Mouse (Mus musculus) liver, embryonic 13.5 days (tissue): ENCODE measurements around the gene Xrn1. TPM values are rescaled to one million over a fixed set of nuclear protein-coding genes. Genes with fewer than 3 reads are reported as not detected.
A peak's percentile ranks its signal among the peaks of the same experiment; 100 is the strongest.

ENCODE experiments used
- ATAC-seq: fragments of 200-750 bp; cut with Nextera tagmentation; 2 replicates; pipeline ENCODE4 v1.8.0; 2017; ENCODE audit warnings: low read depth, mild to moderate bottlenecking, moderate number of reproducible peaks, moderate library complexity
- DNase-seq: peaks from one replicate; pipeline ENCODE4 v3.0.0; 2022
- H3K27ac ChIP-seq: fragments of 300-500 bp; sonication (generic); 2 replicates; pipeline ENCODE4 v1.5.1; 2015; ENCODE audit warnings: moderate library complexity, mild to moderate bottlenecking, inconsistent platforms
- H3K27me3 ChIP-seq: fragments of 300-500 bp; sonication (generic); 2 replicates; pipeline ENCODE4 v1.6.1; 2015; ENCODE audit warnings: mild to moderate bottlenecking, inconsistent platforms
- H3K36me3 ChIP-seq: fragments of 300-500 bp; sonication (generic); 2 replicates; pipeline ENCODE4 v1.6.1; 2015; ENCODE audit warnings: mild to moderate bottlenecking, inconsistent platforms
- H3K4me1 ChIP-seq: fragments of 300-500 bp; sonication (generic); replicated peaks from 2 replicates; pipeline ENCODE4 v1.6.1; 2015; ENCODE audit warnings: inconsistent platforms
- H3K4me2 ChIP-seq: fragments of 300-500 bp; sonication (generic); 2 replicates; pipeline ENCODE4 v1.6.1; 2015; ENCODE audit warnings: inconsistent platforms, mild to moderate bottlenecking, moderate library complexity
- H3K4me3 ChIP-seq: fragments of 300-500 bp; sonication (generic); replicated peaks from 2 replicates; pipeline ENCODE4 v1.5.1; 2015; ENCODE audit warnings: mild to moderate bottlenecking, inconsistent platforms
- H3K9ac ChIP-seq: fragments of 300-500 bp; sonication (generic); 2 replicates; pipeline ENCODE4 v1.6.1; 2015; ENCODE audit warnings: mild to moderate bottlenecking, inconsistent platforms
- H3K9me3 ChIP-seq: fragments of 300-500 bp; sonication (generic); replicated peaks from 2 replicates; pipeline ENCODE4 v1.6.1; 2016; ENCODE audit warnings: inconsistent platforms
- WGBS: fragments of 180-500 bp; shearing (Covaris S2); methylation state at CpG from one replicate; pipeline ENCODE4 v1.1.7; 2015; ENCODE audit not compliant: insufficient replicate concordance; 5-methylcytosine and 5-hydroxymethylcytosine counted together
- polyA plus RNA-seq: library from polyadenylated mRNA; unstranded; fragments of >200 nt; fragmentation: Nextera tagmentation; extraction: Ambion mirVana; gene quantifications from 2 replicates; pipeline ENCODE4 v1.2.1, GENCODE M21; 2015

The Xrn1 gene
- polyA plus RNA-seq, 1 experiment from 2014 or later: 6.7 TPM

GRCm38 (mm10) chr9:95978279-95978678 lies 23.7 kb downstream of the Xrn1 start:
- Histone ChIP-seq H3K36me3 (peaks cover 51% of the 10 kb centered on the region), H3K27me3 (no peaks in the 10 kb centered on the region), H3K9me3 (no peaks in the 10 kb centered on the region), H3K4me2 (no peak overlapping the region), H3K4me1 (0 out of 2 replicates have a peak, but pooled peaks cover 3% of the 10 kb centered on the region), H3K9ac (no peak overlapping the region), H3K4me3 (no peak overlapping the region), H3K27ac (no peak overlapping the region)
- WGBS: 62% methylated on average over 2 of the region's 2 CpGs
- DNase-seq: no peak
- ATAC-seq: no peak

GRCm38 (mm10) chr9:95979896-95980295 lies 25.3 kb downstream of the Xrn1 start:
- Histone ChIP-seq H3K4me2 (no peak overlapping the region), H3K9me3 (no peaks in the 10 kb centered on the region), H3K9ac (no peak overlapping the region), H3K4me3 (no peak overlapping the region), H3K27ac (no peak overlapping the region), H3K27me3 (no peaks in the 10 kb centered on the region), H3K36me3 (peaks cover 59% of the 10 kb centered on the region), H3K4me1 (0 out of 2 replicates have a peak, but pooled peaks cover 3% of the 10 kb centered on the region)
- WGBS: 88% methylated on average over 6 of the region's 6 CpGs
- ATAC-seq (no peak), DNase-seq (no peak)

DNA sequence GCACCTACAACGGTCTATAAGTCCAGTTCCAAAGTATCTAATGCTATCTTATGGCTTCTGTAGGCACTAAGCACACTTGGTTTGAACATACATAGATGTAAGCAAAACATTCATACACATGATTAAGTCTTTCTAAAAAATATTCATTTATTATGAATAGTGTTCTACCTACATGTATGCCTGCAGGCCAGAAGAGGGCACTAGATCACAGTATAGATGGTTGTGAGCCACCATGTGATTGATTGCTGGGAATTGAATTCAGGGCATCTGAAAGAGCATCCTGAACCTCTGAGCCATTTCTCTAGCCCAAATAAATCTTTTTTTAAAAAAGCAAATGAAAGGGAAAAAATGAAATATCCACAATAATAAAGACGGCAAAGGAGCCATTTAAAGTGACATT lies 37.7 kb downstream of the Xrn1 start:
- H3K27ac ChIP-seq: no peak overlapping the region
- no peaks in the 10 kb centered on the region for H3K4me1 ChIP-seq
- H3K36me3 ChIP-seq: peaks cover 41% of the 10 kb centered on the region
- no peaks in the 10 kb centered on the region for H3K9me3 ChIP-seq
- H3K9ac ChIP-seq: no peak overlapping the region
- H3K4me3 ChIP-seq: no peak overlapping the region
- no peak for DNase-seq
- 86% methylated on average over 2 of the region's 2 CpGs for WGBS
- no peak for ATAC-seq
- no peaks in the 10 kb centered on the region for H3K27me3 ChIP-seq
- H3K4me2 ChIP-seq: no peak overlapping the region

- Histone ChIP-seq H3K27me3 (no peaks in the 10 kb centered on the region), H3K27ac (no peak overlapping the region), H3K9me3 (no peaks in the 10 kb centered on the region), H3K9ac (no peak overlapping the region), H3K4me1 (no peaks in the 10 kb centered on the region), H3K36me3 (peaks cover 64% of the 10 kb centered on the region), H3K4me3 (no peak overlapping the region), H3K4me2 (no peak overlapping the region)
- ATAC-seq (no peak), DNase-seq (no peak)
- 80% methylated on average over 7 of the region's 7 CpGs for WGBS
These were observed 49.9 kb downstream of the Xrn1 start for GRCm38 (mm10) chr9:96004455-96004854.

GRCm38 (mm10) chr9:96010664-96011063 lies 56.1 kb downstream of the Xrn1 start:
- no peak overlapping the region for H3K9ac ChIP-seq
- H3K36me3 ChIP-seq: peaks cover 57% of the 10 kb centered on the region
- no peak overlapping the region for H3K4me3 ChIP-seq
- WGBS: 63% methylated on average over 7 of the region's 7 CpGs
- peaks cover 5% of the 10 kb centered on the region for H3K4me1 ChIP-seq
- H3K4me2 ChIP-seq: no peak overlapping the region
- DNase-seq (peak; percentile 18), ATAC-seq (peak; percentile 92)
- no peak overlapping the region for H3K27ac ChIP-seq
- H3K9me3 ChIP-seq: no peaks in the 10 kb centered on the region
- H3K27me3 ChIP-seq: no peaks in the 10 kb centered on the region

GRCm38 (mm10) chr9:96023921-96024320 lies 69.4 kb downstream of the Xrn1 start:
- no peaks in the 10 kb centered on the region for H3K9me3 ChIP-seq
- H3K9ac ChIP-seq: no peak overlapping the region
- DNase-seq (no peak), ATAC-seq (no peak)
- no peak overlapping the region for H3K27ac ChIP-seq
- WGBS: 64% methylated on average over 3 of the region's 3 CpGs
- H3K4me2 ChIP-seq: no peak overlapping the region
- H3K4me1 ChIP-seq: no peaks in the 10 kb centered on the region
- H3K4me3 ChIP-seq: no peak overlapping the region
- no peaks in the 10 kb centered on the region for H3K27me3 ChIP-seq
- peaks cover 48% of the 10 kb centered on the region for H3K36me3 ChIP-seq

DNA sequence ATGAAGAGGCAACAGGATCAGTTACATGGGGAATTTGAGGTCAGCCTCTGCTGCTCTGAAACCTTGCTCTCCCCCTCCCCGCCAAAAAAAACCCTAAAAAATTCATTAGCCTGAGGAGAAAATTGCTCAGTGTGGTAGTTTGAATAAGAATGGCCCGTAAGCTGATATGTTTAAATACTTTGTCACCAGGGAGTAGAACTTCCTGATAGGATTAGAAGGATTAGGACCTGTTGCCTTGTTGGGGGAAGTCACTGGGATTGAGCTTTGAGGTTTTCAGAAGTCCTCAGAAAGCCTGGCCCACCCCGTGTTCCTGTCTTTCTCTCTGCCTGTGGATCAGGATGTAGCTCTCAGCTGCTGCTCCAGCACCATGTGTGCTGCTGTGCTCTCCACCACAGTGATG lies 73.4 kb downstream of the Xrn1 start:
- H3K9ac ChIP-seq: no peak overlapping the region
- H3K27ac ChIP-seq: no peak overlapping the region
- H3K4me1 ChIP-seq: no peaks in the 10 kb centered on the region
- DNase-seq (no peak), ATAC-seq (no peak)
- H3K9me3 ChIP-seq: no peaks in the 10 kb centered on the region
- H3K36me3 ChIP-seq: peaks cover 70% of the 10 kb centered on the region
- H3K27me3 ChIP-seq: no peaks in the 10 kb centered on the region
- H3K4me3 ChIP-seq: no peak overlapping the region
- WGBS: 67% methylated on average over 3 of the region's 3 CpGs
- no peak overlapping the region for H3K4me2 ChIP-seq

DNA sequence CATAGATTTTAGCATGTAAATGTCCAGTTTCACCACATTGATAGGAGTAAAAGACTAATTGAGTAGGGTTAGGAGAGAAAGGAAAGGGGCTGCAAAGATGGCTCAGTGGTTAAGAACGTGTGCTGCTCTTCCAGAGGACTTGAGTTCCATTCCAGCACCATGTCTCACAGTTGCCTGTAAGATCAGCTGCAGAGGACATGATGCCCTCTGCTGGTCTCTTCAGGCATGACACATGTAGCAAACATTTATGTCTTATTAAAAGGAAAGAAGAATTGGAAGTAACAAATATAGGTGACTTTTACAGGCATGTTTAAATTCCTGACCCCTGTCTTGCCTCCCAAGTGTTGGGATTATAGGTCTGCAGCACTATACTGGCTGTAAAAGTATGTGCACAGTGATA lies 74.3 kb downstream of the Xrn1 start:
- H3K4me3 ChIP-seq: no peak overlapping the region
- H3K27me3 ChIP-seq: no peaks in the 10 kb centered on the region
- H3K9me3 ChIP-seq: no peaks in the 10 kb centered on the region
- peak; percentile 18 for DNase-seq
- 24% methylated on average over 1 of the region's 1 CpGs for WGBS
- no peaks in the 10 kb centered on the region for H3K4me1 ChIP-seq
- H3K27ac ChIP-seq: no peak overlapping the region
- peaks cover 72% of the 10 kb centered on the region for H3K36me3 ChIP-seq
- no peak overlapping the region for H3K4me2 ChIP-seq
- H3K9ac ChIP-seq: no peak overlapping the region
- ATAC-seq: no peak

GRCm38 (mm10) chr9:96029886-96030285 lies 75.3 kb downstream of the Xrn1 start:
- no peak overlapping the region for H3K4me3 ChIP-seq
- DNase-seq (no peak), ATAC-seq (no peak)
- peaks cover 71% of the 10 kb centered on the region for H3K36me3 ChIP-seq
- WGBS: 83% methylated on average over 5 of the region's 5 CpGs
- no peaks in the 10 kb centered on the region for H3K4me1 ChIP-seq
- no peak overlapping the region for H3K9ac ChIP-seq
- no peak overlapping the region for H3K27ac ChIP-seq
- H3K9me3 ChIP-seq: no peaks in the 10 kb centered on the region
- no peaks in the 10 kb centered on the region for H3K27me3 ChIP-seq
- H3K4me2 ChIP-seq: no peak overlapping the region

GRCm38 (mm10) chr9:96035371-96036086 lies 81.0 kb downstream of the Xrn1 start:
- DNase-seq (no peak), ATAC-seq (no peak)
- Histone ChIP-seq H3K9ac (no peak overlapping the region), H3K27me3 (no peaks in the 10 kb centered on the region), H3K27ac (no peak overlapping the region), H3K9me3 (no peaks in the 10 kb centered on the region), H3K36me3 (peaks cover 66% of the 10 kb centered on the region), H3K4me2 (no peak overlapping the region), H3K4me3 (no peak overlapping the region), H3K4me1 (no peaks in the 10 kb centered on the region)
- 68% methylated on average over 3 of the region's 3 CpGs for WGBS

DNA sequence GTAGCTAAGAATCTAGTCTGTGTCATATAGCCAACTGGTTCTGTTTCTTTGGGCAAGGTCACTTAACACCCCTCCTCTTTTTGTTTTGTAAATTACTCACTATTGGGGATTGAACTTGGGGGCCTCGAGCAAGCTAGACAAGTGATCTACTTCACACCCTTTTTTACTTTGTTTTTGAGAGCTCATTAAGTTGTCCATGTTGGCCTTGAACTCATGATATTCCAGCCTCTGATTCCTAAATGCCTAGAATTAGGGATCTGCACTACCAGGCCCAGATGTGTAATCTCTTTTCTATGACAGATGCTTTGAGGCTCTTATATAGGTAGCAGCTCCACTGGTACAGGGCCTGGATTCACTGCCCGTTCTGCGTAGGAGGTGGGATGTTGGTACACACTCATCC lies 89.7 kb downstream of the Xrn1 start:
- 81% methylated on average over 3 of the region's 3 CpGs for WGBS
- Histone ChIP-seq H3K4me1 (no peaks in the 10 kb centered on the region), H3K4me2 (no peak overlapping the region), H3K9me3 (no peaks in the 10 kb centered on the region), H3K27me3 (no peaks in the 10 kb centered on the region), H3K4me3 (no peak overlapping the region), H3K9ac (no peak overlapping the region), H3K36me3 (peaks cover 67% of the 10 kb centered on the region), H3K27ac (no peak overlapping the region)
- no peak for DNase-seq
- ATAC-seq: no peak

DNA sequence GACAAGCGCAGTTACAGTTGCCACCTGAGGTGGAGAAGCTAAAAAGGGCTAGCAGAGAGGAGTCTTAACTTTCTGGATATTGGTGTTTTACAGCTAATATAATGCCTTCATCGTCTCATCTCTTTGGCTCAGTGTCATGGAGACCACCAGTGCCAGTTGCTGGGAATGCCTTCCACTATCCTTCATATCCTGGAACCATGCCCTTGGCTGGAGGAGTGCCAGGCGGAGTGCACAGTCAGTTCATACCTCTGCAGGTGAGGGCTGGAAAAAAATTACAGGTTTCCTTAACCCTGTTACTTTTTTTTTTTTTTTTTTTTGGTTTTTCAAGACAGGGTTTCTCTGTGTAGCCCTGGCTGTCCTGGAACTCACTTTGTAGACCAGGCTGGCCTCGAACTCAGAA lies 96.9 kb downstream of the Xrn1 start:
- Histone ChIP-seq H3K27me3 (no peaks in the 10 kb centered on the region), H3K9ac (no peak overlapping the region), H3K4me3 (no peak overlapping the region), H3K4me1 (no peaks in the 10 kb centered on the region), H3K36me3 (peaks cover 73% of the 10 kb centered on the region), H3K27ac (no peak overlapping the region), H3K4me2 (no peak overlapping the region), H3K9me3 (no peaks in the 10 kb centered on the region)
- WGBS: 66% methylated on average over 4 of the region's 4 CpGs
- DNase-seq (no peak), ATAC-seq (no peak)
